Comparison of ENCODE assay signal across 35 mouse cellular contexts in the genomic region with DNA sequence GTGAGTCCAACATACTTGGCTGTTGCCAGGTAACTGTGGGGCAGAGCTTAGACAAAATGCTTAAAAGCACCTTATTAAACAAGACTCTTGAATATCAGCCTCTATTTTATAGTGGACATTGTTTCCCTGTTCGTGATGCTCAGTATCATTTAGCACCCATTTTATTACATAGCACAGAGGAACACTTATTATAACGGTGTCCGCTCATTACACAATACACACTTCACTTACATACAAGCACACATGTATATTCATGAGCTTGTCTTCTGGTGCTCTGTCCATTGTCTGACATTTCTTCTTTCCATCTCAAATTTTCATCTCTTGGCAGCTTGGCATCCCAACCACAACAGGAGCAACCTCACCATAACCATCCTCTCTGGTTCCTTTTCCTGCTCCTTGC.
"Had no signal": no experiment of that assay in that cellular context is flagged by ENCODE, and none has a peak within 500 bp of the region (broad histone marks: within the 10 kb centered on the region; RNA-seq: fewer than 3 reads in every experiment).

No protein-coding gene starts in this region.

- DNase-seq: heart, adult 2 months; heart, postnatal 10 days; heart, postnatal 14 days; heart, postnatal 36 days; heart, postnatal 4 days; kidney, adult 11 months; kidney, adult 18-20 months; kidney, adult 2 months; kidney, adult 8-10 months; kidney, adult 9 months; kidney, postnatal 10 days; kidney, postnatal 14 days; kidney, postnatal 25 days; kidney, postnatal 36 days; kidney, postnatal 4 days; layer of hippocampus, adult 9-11 months; layer of hippocampus, postnatal 36 days had no signal

- H3K27ac ChIP-seq: heart, adult 2 months; heart, embryonic 10.5 days; heart, embryonic 13.5 days; heart, embryonic 15.5 days; hindbrain, embryonic 10.5 days; hindbrain, embryonic 12.5 days; hindbrain, embryonic 14.5 days; hindbrain, embryonic 15.5 days; hindbrain, postnatal 0 days; intestine, embryonic 15.5 days; kidney, embryonic 15.5 days; kidney, postnatal 0 days; layer of hippocampus, adult 2 months had no signal

- H3K9ac ChIP-seq: heart, embryonic 12.5 days; heart, embryonic 13.5 days; heart, embryonic 15.5 days; hindbrain, embryonic 12.5 days; hindbrain, embryonic 14.5 days; hindbrain, embryonic 15.5 days; intestine, embryonic 15.5 days; kidney, embryonic 15.5 days had no signal

- H3K36me3 ChIP-seq: heart, embryonic 10.5 days; heart, embryonic 12.5 days; heart, embryonic 13.5 days; heart, embryonic 15.5 days; hindbrain, embryonic 10.5 days; hindbrain, embryonic 12.5 days; hindbrain, embryonic 15.5 days; intestine, embryonic 15.5 days; kidney, embryonic 15.5 days had no signal

- H3K4me3 ChIP-seq: heart, adult 2 months; heart, embryonic 10.5 days; heart, embryonic 12.5 days; heart, embryonic 13.5 days; heart, embryonic 15.5 days; hindbrain, embryonic 10.5 days; hindbrain, embryonic 12.5 days; hindbrain, embryonic 15.5 days; intestine, embryonic 15.5 days; kidney, embryonic 15.5 days; layer of hippocampus, adult 2 months had no signal

- H3K27me3 ChIP-seq: heart, embryonic 12.5 days; heart, embryonic 13.5 days; heart, embryonic 15.5 days; hindbrain, embryonic 12.5 days; hindbrain, embryonic 15.5 days; intestine, embryonic 15.5 days; kidney, embryonic 15.5 days had no signal

- H3K4me1 ChIP-seq: heart, embryonic 10.5 days; heart, embryonic 12.5 days; heart, embryonic 13.5 days; heart, embryonic 15.5 days; hindbrain, embryonic 12.5 days; hindbrain, embryonic 15.5 days; intestine, embryonic 15.5 days; kidney, embryonic 15.5 days had no signal

- ATAC-seq: hindbrain, embryonic 16.5 days; hindbrain, postnatal 0 days; inflammation-experienced regulatory T-cells, adult 6 months; intestine, embryonic 15.5 days; intestine, embryonic 16.5 days; intestine, postnatal 0 days had no signal

- H3K4me2 ChIP-seq: heart, embryonic 11.5 days; heart, embryonic 12.5 days; heart, embryonic 13.5 days; heart, embryonic 15.5 days; hindbrain, embryonic 12.5 days; hindbrain, embryonic 14.5 days; hindbrain, embryonic 15.5 days; intestine, embryonic 15.5 days; kidney, embryonic 15.5 days had no signal

- H3K9me3 ChIP-seq: heart, embryonic 10.5 days; heart, embryonic 12.5 days; heart, embryonic 13.5 days; heart, embryonic 15.5 days; hindbrain, embryonic 10.5 days; hindbrain, embryonic 12.5 days; hindbrain, embryonic 15.5 days; intestine, embryonic 15.5 days; kidney, embryonic 15.5 days had no signal
